Mouse (Mus musculus) lung, postnatal 0 days (tissue): ENCODE data around the gene Gucd1.

Experiments
- CTCF ChIP-seq: IDR thresholded peaks from 2 replicates; pipeline ENCODE4 v1.5.1; 2016; ENCODE audit warnings: antibody characterized with exemption, mild to moderate bottlenecking
- EP300 ChIP-seq: IDR thresholded peaks from 2 replicates; pipeline ENCODE4 v1.6.1; 2016; ENCODE audit warnings: antibody characterized with exemption, mild to moderate bottlenecking, control low read depth

DNA sequence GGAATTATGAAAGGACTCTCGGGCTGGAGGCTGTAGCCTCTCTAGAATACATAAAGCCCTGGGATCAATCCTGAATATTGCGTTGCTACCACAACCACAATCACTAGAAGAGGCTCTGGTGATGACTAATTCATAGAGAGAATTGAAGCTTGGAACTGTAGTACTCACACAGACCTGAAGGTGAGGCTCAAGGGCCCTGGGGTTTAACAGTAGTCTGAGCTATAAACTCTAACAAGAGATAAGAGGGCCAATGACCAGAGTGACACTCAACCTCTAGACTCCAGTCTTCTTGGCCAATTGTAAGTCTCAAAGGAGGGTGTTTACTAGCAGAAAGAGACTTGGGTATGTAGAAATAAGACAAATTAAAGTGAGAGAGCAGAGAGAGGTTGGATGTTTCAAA, 127.6 kb downstream of the Gucd1 start:
- TF ChIP-seq CTCF (peak; percentile 43), EP300 (no peak)
